In genomic region chr9:36862576-36862975, GRCm38 (mm10) we compare ENCODE assay signal across 23 mouse cellular contexts. TPM values are rescaled to one million over a fixed set of nuclear protein-coding genes. Genes with fewer than 3 reads are reported as not detected.
DNase-seq lines count a peak whose midpoint lies in the region; ATAC-seq lines count a peak whose summit lies in the region.
"Had no signal": no experiment of that assay in that cellular context is flagged by ENCODE, and none has a peak within 500 bp of the region (broad histone marks: within the 10 kb centered on the region; RNA-seq: fewer than 3 reads in every experiment).

No protein-coding gene starts in this region.

- H3K27me3 ChIP-seq in heart, embryonic 10.5 days (ENCODE audit: insufficient read depth, poor library complexity, severe bottlenecking) = no peaks in the 10 kb centered on the region
- H3K27me3 ChIP-seq in hindbrain, embryonic 12.5 days = no peaks in the 10 kb centered on the region
- H3K27me3 ChIP-seq: embryonic facial prominence, embryonic 13.5 days; embryonic facial prominence, embryonic 15.5 days; forebrain, embryonic 12.5 days had no signal

- no peak overlapping the region for H3K4me3 ChIP-seq in heart, embryonic 10.5 days
- no peak overlapping the region for H3K4me3 ChIP-seq in hindbrain, embryonic 12.5 days
- H3K4me3 ChIP-seq: embryonic facial prominence, embryonic 13.5 days; embryonic facial prominence, embryonic 15.5 days; erythroblast, embryonic 14.5 days; forebrain, embryonic 10.5 days; forebrain, embryonic 12.5 days had no signal

- WGBS in heart, embryonic 10.5 days = 68% methylated on average over 2 of the region's 2 CpGs
- 91% methylated on average over 2 of the region's 2 CpGs for WGBS in hindbrain, embryonic 12.5 days

- peak; percentile 30; the same call in 1 of the 2 replicates for ATAC-seq in megakaryocyte, adult 5-6 weeks (ENCODE audit: poor library complexity, severe bottlenecking)
- ATAC-seq in hindbrain, embryonic 12.5 days (ENCODE audit: low FRiP score) = no peak
- ATAC-seq: forebrain, embryonic 14.5 days; forebrain, embryonic 16.5 days had no signal

- no peaks in the 10 kb centered on the region for H3K9me3 ChIP-seq in heart, embryonic 10.5 days
- H3K9me3 ChIP-seq in hindbrain, embryonic 12.5 days (replicated peaks) = no peaks in the 10 kb centered on the region
- H3K9me3 ChIP-seq: embryonic facial prominence, embryonic 13.5 days; embryonic facial prominence, embryonic 15.5 days; forebrain, embryonic 10.5 days; forebrain, embryonic 12.5 days had no signal

- no peaks in the 10 kb centered on the region for H3K36me3 ChIP-seq in heart, embryonic 10.5 days
- peaks cover 67% of the 10 kb centered on the region for H3K36me3 ChIP-seq in hindbrain, embryonic 12.5 days
- H3K36me3 ChIP-seq: embryonic facial prominence, embryonic 15.5 days had no signal

- H3K9ac ChIP-seq in hindbrain, embryonic 12.5 days = no peak overlapping the region
- H3K9ac ChIP-seq: embryonic facial prominence, embryonic 13.5 days; embryonic facial prominence, embryonic 15.5 days; forebrain, embryonic 12.5 days had no signal

- no peak overlapping the region for H3K4me2 ChIP-seq in hindbrain, embryonic 12.5 days (replicated peaks)
- H3K4me2 ChIP-seq: embryonic facial prominence, embryonic 13.5 days; embryonic facial prominence, embryonic 15.5 days; forebrain, embryonic 12.5 days had no signal

- no peaks in the 10 kb centered on the region for H3K4me1 ChIP-seq in heart, embryonic 10.5 days
- H3K4me1 ChIP-seq in hindbrain, embryonic 12.5 days = peaks cover 12% of the 10 kb centered on the region; the same call in 1 of the 2 replicates
- H3K4me1 ChIP-seq: embryonic facial prominence, embryonic 15.5 days had no signal

- H3K27ac ChIP-seq in heart, embryonic 10.5 days = no peak overlapping the region
- H3K27ac ChIP-seq in hindbrain, embryonic 12.5 days = no peak overlapping the region
- H3K27ac ChIP-seq: embryonic facial prominence, embryonic 13.5 days; embryonic facial prominence, embryonic 15.5 days; forebrain, embryonic 10.5 days; forebrain, embryonic 12.5 days had no signal

- DNase-seq in heart, adult 11 months = peak; percentile 72
- DNase-seq in heart, embryonic 10.5 days (ENCODE audit: low spot score) = no peak
- DNase-seq in urinary bladder, postnatal 36 days (ENCODE audit: low spot score in 2 of 2) = no peak
- DNase-seq: adrenal gland, adult 2 months; adrenal gland, postnatal 10 days; adrenal gland, postnatal 25 days; cerebellum, adult 11-12 months; cerebellum, adult 2 months; cerebellum, adult 9-11 months; cerebellum, postnatal 14 days; cerebellum, postnatal 36 days; embryo, embryonic 11 days had no signal

RNA-seq across cellular contexts. Expression of gene Fez1, which starts 40.9 kb away (rescaled TPM):
- 1.9 and 3.8 TPM in 2 replicates for polyA plus RNA-seq in heart, embryonic 10.5 days (2016; fragmentation: Nextera tagmentation; extraction: Ambion mirVana)
- 0.52 TPM in 1 of 2 replicates, not detected in the other for total RNA-seq in megakaryocyte, adult 5-6 weeks (2015)
- total RNA-seq in megakaryocyte, adult 5-6 weeks (2017) = 0.18 TPM in 1 of 2 replicates, not detected in the other
- polyA plus RNA-seq in hindbrain, embryonic 12.5 days (2016; fragmentation: Nextera tagmentation; extraction: Ambion mirVana) = 386 and 387 TPM in 2 replicates
- total RNA-seq: common myeloid progenitor, adult 5-6 weeks; MEL had no signal
- polyA plus RNA-seq: erythroblast, embryonic 14.5 days had no signal

Comparison
In these comparisons a context has a peak if more than half of its experiments do, and no peak if none do; other contexts are left out.
1. RNA of gene Fez1, which starts 40.9 kb away (polyA plus RNA-seq): 386 to 387 TPM in hindbrain, embryonic 12.5 days; 1.9 to 3.8 TPM in heart, embryonic 10.5 days; every median in the first group is over 10 times any median in the second.